Comparison of ENCODE assay signal across 14 mouse cellular contexts in the genomic region with DNA sequence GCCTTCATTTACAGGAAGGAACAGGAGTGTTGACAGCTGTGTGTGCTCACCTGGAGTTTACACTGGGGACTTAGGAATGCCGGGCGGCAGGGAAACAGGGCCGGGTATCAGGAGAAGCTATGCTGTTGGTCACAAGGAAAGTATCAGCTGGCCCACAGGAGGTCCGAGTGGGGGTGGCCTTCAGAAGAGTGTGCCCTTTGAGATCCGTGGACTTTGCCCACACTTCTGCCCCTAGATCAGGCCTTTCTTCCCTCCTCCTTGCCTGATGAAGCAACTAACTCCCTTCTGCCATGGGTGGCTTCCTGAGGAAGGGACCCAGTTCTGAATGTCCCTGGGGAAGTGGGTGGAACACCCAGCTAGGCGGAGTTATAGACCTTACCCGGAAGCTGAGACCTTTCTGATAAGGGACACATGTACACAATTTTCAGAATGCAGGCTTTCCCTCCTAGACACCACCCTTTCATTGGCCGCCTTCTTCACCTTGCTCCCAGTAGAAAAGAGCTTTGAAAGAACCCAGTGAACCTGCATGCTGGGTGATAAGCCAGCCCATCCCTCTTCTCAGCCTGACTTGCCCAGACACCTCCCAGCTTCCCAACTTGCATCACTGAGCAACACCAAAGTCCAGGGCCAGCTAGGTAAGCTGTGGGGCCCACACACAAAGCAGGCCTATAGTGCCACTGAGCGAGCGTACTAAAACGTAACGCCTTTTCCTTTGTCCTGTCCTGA. TPM values are rescaled to one million over a fixed set of nuclear protein-coding genes. Genes with fewer than 3 reads are reported as not detected.
DNase-seq lines count a peak whose midpoint lies in the region; ATAC-seq and TF ChIP-seq lines count a peak whose summit lies in the region.
"Had no signal": no experiment of that assay in that cellular context is flagged by ENCODE, and none has a peak within 500 bp of the region (broad histone marks: within the 10 kb centered on the region; RNA-seq: fewer than 3 reads in every experiment).

No protein-coding gene starts in this region.

- 59% methylated on average over 12 of the region's 12 CpGs for WGBS in heart, embryonic 16.5 days
- 56% methylated on average over 12 of the region's 12 CpGs for WGBS in kidney, adult 2 months
- WGBS in liver, embryonic 16.5 days (ENCODE audit: insufficient replicate concordance) = 38% methylated on average over 12 of the region's 12 CpGs

- intact Hi-C loops in heart, postnatal 36 days (cut with DNase I) = no loop called here

- H3K27me3 ChIP-seq in heart, embryonic 16.5 days (ENCODE audit: control insufficient read depth, insufficient read depth, low read length) = no peaks in the 10 kb centered on the region
- H3K27me3 ChIP-seq in MEL (ENCODE audit: control insufficient read depth in 1 of 2, insufficient read depth in 2 of 2, low read length in 2 of 2) = no peaks in the 10 kb centered on the region
- no peaks in the 10 kb centered on the region for H3K27me3 ChIP-seq in kidney, adult 2 months (replicated peaks; ENCODE audit: control insufficient read depth, insufficient read depth, low read length)
- H3K27me3 ChIP-seq in liver, embryonic 16.5 days (ENCODE audit: control insufficient read depth, insufficient read depth, low read depth, low read length) = no peaks in the 10 kb centered on the region
- H3K27me3 ChIP-seq: midbrain, embryonic 13.5 days had no signal

- H3K4me1 ChIP-seq in heart, embryonic 16.5 days (ENCODE audit: control insufficient read depth, insufficient read depth, low read length) = peaks cover 24% of the 10 kb centered on the region
- H3K4me1 ChIP-seq in MEL (ENCODE audit: control insufficient read depth in 1 of 2, insufficient read depth in 2 of 2, low read length in 2 of 2) = peaks cover 18 to 30% of the 10 kb centered on the region in 2 experiments
- H3K4me1 ChIP-seq in kidney, adult 2 months (ENCODE audit: control insufficient read depth, insufficient read depth, low read length) = peaks cover 17% of the 10 kb centered on the region; the same call in 1 of the 2 replicates
- H3K4me1 ChIP-seq in liver, embryonic 16.5 days (ENCODE audit: control insufficient read depth, low read depth, low read length) = peaks cover 46% of the 10 kb centered on the region
- H3K4me1 ChIP-seq: midbrain, embryonic 13.5 days had no signal

- no peak for ATAC-seq in heart, embryonic 16.5 days (replicated peaks; ENCODE audit: extremely low read depth, insufficient read depth, low FRiP score)
- peak; percentile 90 for ATAC-seq in liver, embryonic 16.5 days (ENCODE audit: low read depth)
- ATAC-seq: forebrain, postnatal 0 days had no signal

- no peak overlapping the region for H3K4me2 ChIP-seq in heart, embryonic 16.5 days (ENCODE audit: low read depth, low read length)
- peak overlapping the region; percentile 61 for H3K4me2 ChIP-seq in liver, embryonic 16.5 days (ENCODE audit: low read depth, low read length)
- H3K4me2 ChIP-seq: midbrain, embryonic 13.5 days had no signal

- 0 out of 4 replicates have a peak, but pooled peaks of 1 of the 2 experiments have one; percentile 12 for TF ChIP-seq POLR2A in MEL (IDR thresholded peaks at IDR 0.05; ENCODE audit: control insufficient read depth in 1 of 2, insufficient read depth in 1 of 2, low read depth in 1 of 2, low read length in 2 of 2, poor library complexity in 1 of 2)
- TF ChIP-seq POLR2A in kidney, adult 2 months (IDR thresholded peaks at IDR 0.05; ENCODE audit: low read depth, low read length) = no peak

- H3K79me2 ChIP-seq in MEL (ENCODE audit: control insufficient read depth, insufficient read depth, low read length, poor library complexity) = no peaks in the 10 kb centered on the region

- DNase-seq in heart, postnatal 36 days = no peak
- DNase-seq in MEL (ENCODE audit: low read depth, low spot score) = peak; percentile 87
- DNase-seq in kidney, adult 2 months = peak; percentile 92
- no peak for DNase-seq in layer of hippocampus, adult 8-10 months (ENCODE audit: low spot score in 2 of 2)
- no peak for DNase-seq in right cerebral cortex, adult 2 months (ENCODE audit: low spot score in 2 of 2)
- no peak for DNase-seq in spleen, postnatal 36 days (ENCODE audit: low spot score in 2 of 2)
- DNase-seq: forebrain, postnatal 0 days; thymus, adult 18-20 months had no signal

- TF ChIP-seq EP300 in MEL (IDR thresholded peaks at IDR 0.05; ENCODE audit: low read depth in 1 of 2, low read length in 2 of 2) = peak; percentile 35 to 39; a peak in 2 of 4 replicates

- no peak overlapping the region for H3K4me3 ChIP-seq in heart, embryonic 16.5 days (ENCODE audit: low read length)
- no peak overlapping the region for H3K4me3 ChIP-seq in MEL (ENCODE audit: control insufficient read depth in 1 of 2, insufficient read depth in 1 of 2, low read depth in 2 of 2, low read length in 2 of 2)
- no peak overlapping the region for H3K4me3 ChIP-seq in kidney, adult 2 months (ENCODE audit: insufficient read depth, low read depth, low read length)
- H3K4me3 ChIP-seq in liver, embryonic 16.5 days (ENCODE audit: low read depth, low read length) = peak overlapping the region; percentile 42
- H3K4me3 ChIP-seq: midbrain, embryonic 13.5 days had no signal

- no peak overlapping the region for H3K9ac ChIP-seq in heart, embryonic 16.5 days (ENCODE audit: low read length)
- H3K9ac ChIP-seq in MEL (ENCODE audit: control insufficient read depth, low read depth, low read length, poor library complexity, severe bottlenecking) = peak overlapping the region; percentile 34
- H3K9ac ChIP-seq in liver, embryonic 16.5 days (ENCODE audit: low read depth, low read length) = peak overlapping the region; percentile 59
- H3K9ac ChIP-seq: forebrain, postnatal 0 days; midbrain, embryonic 13.5 days had no signal

- no peaks in the 10 kb centered on the region for H3K9me3 ChIP-seq in heart, embryonic 16.5 days (replicated peaks; ENCODE audit: control insufficient read depth, low read length)
- H3K9me3 ChIP-seq in MEL (replicated peaks; ENCODE audit: insufficient read depth, low read length) = no peaks in the 10 kb centered on the region
- no peaks in the 10 kb centered on the region for H3K9me3 ChIP-seq in liver, embryonic 16.5 days (replicated peaks; ENCODE audit: control insufficient read depth, low read length)
- H3K9me3 ChIP-seq: midbrain, embryonic 13.5 days had no signal

- peaks cover 18% of the 10 kb centered on the region for H3K36me3 ChIP-seq in heart, embryonic 16.5 days (ENCODE audit: control insufficient read depth, insufficient read depth)
- peaks cover 4 to 26% of the 10 kb centered on the region in 2 experiments for H3K36me3 ChIP-seq in MEL (ENCODE audit: control insufficient read depth in 1 of 2, insufficient read depth in 2 of 2, low read length in 2 of 2)
- peaks cover 3% of the 10 kb centered on the region; the same call in 1 of the 2 replicates for H3K36me3 ChIP-seq in kidney, adult 2 months (ENCODE audit: control insufficient read depth, insufficient read depth, low read length)
- peaks cover 33% of the 10 kb centered on the region for H3K36me3 ChIP-seq in liver, embryonic 16.5 days (ENCODE audit: control insufficient read depth, insufficient read depth)

- TF ChIP-seq RAD21 in MEL (IDR thresholded peaks at IDR 0.05; ENCODE audit: low read depth, low read length) = no peak

- TF ChIP-seq CTCF in MEL (IDR thresholded peaks at IDR 0.05 in 2 of 3, conservative IDR thresholded peaks at IDR 0.05 in 1 of 3; ENCODE audit: control insufficient read depth in 1 of 3, insufficient read depth in 1 of 3, low read depth in 2 of 3, low read length in 3 of 3, poor library complexity in 1 of 3, severe bottlenecking in 1 of 3) = no peak
- TF ChIP-seq CTCF in kidney, adult 2 months (conservative IDR thresholded peaks at IDR 0.05; ENCODE audit: insufficient read depth, insufficient read length, low read depth, low read length) = 0 out of 2 replicates have a peak, but pooled peaks have one; percentile 14

- H3K27ac ChIP-seq in heart, embryonic 16.5 days (ENCODE audit: low read length) = peak overlapping the region; percentile 36; the same call in 1 of the 2 replicates
- peak overlapping the region; percentile 87 for H3K27ac ChIP-seq in MEL (ENCODE audit: control insufficient read depth, low read depth, low read length)
- peak overlapping the region; percentile 59 for H3K27ac ChIP-seq in kidney, adult 2 months (ENCODE audit: insufficient read depth, low read depth, low read length)
- H3K27ac ChIP-seq in liver, embryonic 16.5 days (ENCODE audit: low read length) = peak overlapping the region; percentile 99
- H3K27ac ChIP-seq: midbrain, embryonic 13.5 days had no signal

TF ChIP-seq in MEL, 35 proteins besides CTCF, POLR2A, EP300 and RAD21 (continues in another document):
- no peak for TF ChIP-seq ZNF384 (IDR thresholded peaks at IDR 0.05; ENCODE audit: low read depth, low read length)
- TF ChIP-seq ELF1 (IDR thresholded peaks at IDR 0.05; ENCODE audit: low read depth, low read length) = peak; percentile 78
- no peak for TF ChIP-seq ETS1 (IDR thresholded peaks at IDR 0.05; ENCODE audit: low read depth, low read length)

RNA-seq across cellular contexts. Expression of a gene that starts 21.8 kb away (rescaled TPM):
- polyA plus RNA-seq in heart, embryonic 16.5 days (2015; fragmentation: Nextera tagmentation; extraction: Ambion mirVana) = 1.7 and 1.9 TPM in 2 replicates
- total RNA-seq in heart, postnatal 36 days (2021) = 1 to 10 TPM; 1.4 to 2.3 TPM
- total RNA-seq in MEL (2012; rRNA removed) = 37.6 and 39.2 TPM in 2 replicates
- polyA plus RNA-seq in MEL (2012; ENCODE audit: insufficient read depth in 1 of 2, insufficient read length in 2 of 2, low read depth in 1 of 2, low replicate concordance in 2 of 2, missing spikeins in 1 of 2) = 10 to 100 TPM in 1 of 2 experiments, not detected in 1; 63.0 TPM
- 242 and 276 TPM in 2 replicates for polyA plus RNA-seq in kidney, adult 2 months (2012; rRNA removed)
- polyA plus RNA-seq in liver, embryonic 16.5 days (2015; fragmentation: Nextera tagmentation; extraction: Ambion mirVana) = 7.7 and 8.1 TPM in 2 replicates
- 10 to 100 TPM; 66.0 to 86.5 (median 75.9) TPM for total RNA-seq in layer of hippocampus, adult 8-10 months (2022)

RNA-seq across cellular contexts. Expression of a gene that starts 34.5 kb away (rescaled TPM):
- not detected in 2 replicates for polyA plus RNA-seq in heart, embryonic 16.5 days (2015; fragmentation: Nextera tagmentation; extraction: Ambion mirVana)
- total RNA-seq in heart, postnatal 36 days (2021) = not detected
- 6.1 and 6.7 TPM in 2 replicates for total RNA-seq in MEL (2012; rRNA removed)
- polyA plus RNA-seq in MEL (2012; ENCODE audit: insufficient read depth in 1 of 2, insufficient read length in 2 of 2, low read depth in 1 of 2, low replicate concordance in 2 of 2, missing spikeins in 1 of 2) = 10 to 100 TPM in 1 of 2 experiments, not detected in 1; 17.5 TPM
- polyA plus RNA-seq in kidney, adult 2 months (2012; rRNA removed) = not detected in 2 replicates
- not detected in 2 replicates for polyA plus RNA-seq in liver, embryonic 16.5 days (2015; fragmentation: Nextera tagmentation; extraction: Ambion mirVana)
- total RNA-seq in layer of hippocampus, adult 8-10 months (2022) = not detected
- total RNA-seq: adrenal gland, adult 18-20 months; forebrain, postnatal 0 days; hematopoietic stem cell, adult 5-6 weeks; layer of hippocampus, postnatal 25 days had no signal
- polyA plus RNA-seq: forebrain, postnatal 0 days had no signal

RNA-seq across cellular contexts. Expression of a gene that starts 39.6 kb away (rescaled TPM):
- 0.50 and 0.55 TPM in 2 replicates for polyA plus RNA-seq in heart, embryonic 16.5 days (2015; fragmentation: Nextera tagmentation; extraction: Ambion mirVana)
- total RNA-seq in heart, postnatal 36 days (2021) = not detected
- 0.04 TPM in 1 of 2 replicates, not detected in the other for total RNA-seq in MEL (2012; rRNA removed)
- polyA plus RNA-seq in MEL (2012; ENCODE audit: insufficient read depth in 1 of 2, insufficient read length in 2 of 2, low read depth in 1 of 2, low replicate concordance in 2 of 2, missing spikeins in 1 of 2) = not detected
- polyA plus RNA-seq in kidney, adult 2 months (2012; rRNA removed) = 4.6 and 6.1 TPM in 2 replicates
- polyA plus RNA-seq in liver, embryonic 16.5 days (2015; fragmentation: Nextera tagmentation; extraction: Ambion mirVana) = 0.04 and 0.22 TPM in 2 replicates
- total RNA-seq in layer of hippocampus, adult 8-10 months (2022) = under 1 TPM; 0.55 to 0.60 (median 0.58) TPM
- total RNA-seq: hematopoietic stem cell, adult 5-6 weeks had no signal

Comparison
In these comparisons a context has a peak if more than half of its experiments do, and no peak if none do; other contexts are left out.
1. H3K27ac ChIP-seq: peak in every context shown above with its lines; median percentile 99 in liver, embryonic 16.5 days; 87 in MEL; 59 in kidney, adult 2 months; 36 in heart, embryonic 16.5 days.
2. DNase-seq: peak in MEL (single experiment) and kidney, adult 2 months (single experiment); none in heart, postnatal 36 days (0 of 2), layer of hippocampus, adult 8-10 months (0 of 2), right cerebral cortex, adult 2 months (0 of 2) and spleen, postnatal 36 days (0 of 2).